Mouse (Mus musculus) heart, adult 11 months (tissue): ENCODE measurements around the gene Acvrl1.
A peak's percentile ranks its signal among the peaks of the same experiment; 100 is the strongest.

Source experiments
- DNase-seq: peaks from one replicate; pipeline ENCODE4 v3.0.0; 2022

Gene Acvrl1

DNA sequence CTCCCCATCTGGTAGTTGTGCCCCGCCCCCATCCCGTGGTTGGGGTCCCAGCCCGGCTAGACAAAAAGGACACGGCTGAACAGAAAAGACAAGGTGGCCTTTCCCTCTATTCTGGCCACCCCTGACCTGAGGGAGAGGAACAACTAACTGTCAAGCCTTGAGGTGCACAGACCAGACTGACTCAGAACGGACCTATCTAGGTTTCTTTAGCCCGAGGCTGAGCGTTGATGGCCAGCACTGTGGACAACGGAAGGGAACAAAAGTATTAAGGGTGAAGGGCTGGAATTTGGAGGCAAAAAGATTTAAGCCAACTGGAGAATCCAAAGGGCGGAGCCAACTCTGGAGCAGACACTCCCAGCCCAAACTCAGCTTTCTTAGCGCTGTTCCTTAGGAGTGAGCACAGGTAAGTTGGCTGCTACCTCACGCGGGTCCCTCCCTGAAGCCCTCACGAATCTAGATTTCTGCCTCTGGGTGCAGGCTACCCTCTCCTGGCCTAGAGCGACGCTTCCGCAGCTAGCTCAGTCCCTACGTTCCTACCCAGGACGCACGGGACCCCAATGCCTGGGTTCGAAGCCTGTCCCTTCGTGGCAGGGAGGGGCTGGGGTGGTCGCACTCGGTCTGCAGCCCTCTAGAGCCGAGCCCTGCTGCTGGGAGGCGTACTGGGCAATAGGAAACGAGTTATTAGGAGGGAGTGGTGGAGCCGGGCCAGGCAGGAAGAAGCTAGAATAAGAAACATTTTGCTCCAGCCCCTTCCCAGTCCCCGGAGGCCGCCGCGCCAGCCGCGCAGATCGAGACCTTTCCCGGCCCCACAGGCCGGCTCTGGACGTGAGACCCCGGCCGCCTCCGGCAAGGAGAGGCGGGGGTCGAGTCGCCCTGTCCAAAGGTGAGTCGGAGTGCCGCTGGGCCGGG is at the start of gene Acvrl1:
Acvrl1 (plus strand) TSS at position 342 of the 909 bp plus-strand sequence.
- DNase-seq, result peak; percentile 98

DNA sequence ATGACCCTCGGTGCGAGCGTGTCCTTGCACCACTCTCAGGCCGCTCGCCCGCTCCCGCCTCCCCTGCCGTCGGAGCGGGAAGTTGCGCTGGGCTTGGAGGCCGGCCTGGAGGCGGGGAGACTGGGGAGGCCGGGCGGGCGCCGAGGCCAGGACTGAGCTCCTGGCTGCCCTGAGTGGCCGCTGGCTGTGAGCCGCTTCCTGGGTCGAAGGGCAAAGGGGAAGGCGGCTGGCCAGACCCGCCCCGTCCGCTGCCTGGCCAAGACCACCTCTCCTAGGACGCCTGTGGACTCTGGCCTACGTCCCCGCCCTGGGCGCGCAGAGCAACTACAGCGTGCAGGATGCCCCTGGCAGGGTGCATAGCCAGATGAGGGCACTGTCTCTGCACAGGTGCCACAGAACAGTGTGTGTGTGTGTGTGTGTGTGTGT is 49.6 kb upstream of the Acvrl1 start:
- peak; percentile 99 for DNase-seq

- peak; percentile 93 for DNase-seq
Observed at GRCm38 (mm10) chr15:101080031-101080520, 48.2 kb upstream of the Acvrl1 start.

DNA sequence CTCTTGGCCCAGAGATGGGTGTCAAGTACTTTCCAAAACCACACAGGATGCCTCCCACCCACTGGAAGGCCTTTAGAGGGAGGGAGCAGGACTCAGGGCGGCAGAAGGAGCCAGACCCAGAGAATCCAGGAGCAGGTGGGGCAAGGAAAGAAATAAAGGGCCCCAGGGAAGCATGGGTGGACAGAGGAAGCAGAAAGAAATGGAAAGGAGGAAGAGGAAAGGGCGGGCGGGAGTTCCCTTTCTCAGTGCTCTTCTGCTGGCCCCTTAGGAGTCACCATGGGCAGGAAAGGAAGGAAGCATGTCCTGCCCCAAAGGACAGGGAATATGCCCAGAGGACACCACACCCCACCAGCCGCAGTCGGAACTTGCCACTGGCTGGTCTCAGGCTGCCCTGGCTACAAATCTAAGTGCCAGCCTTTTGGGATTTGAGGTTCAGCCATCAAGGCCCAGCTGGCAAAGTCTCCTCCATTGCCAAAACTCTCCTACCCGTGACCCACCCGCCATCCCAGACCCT is 47.2 kb upstream of the Acvrl1 start:
- peak; percentile 97 for DNase-seq

GRCm38 (mm10) chr15:101082236-101082635 is 46.1 kb upstream of the Acvrl1 start:
- DNase-seq, result peak; percentile 96

DNA sequence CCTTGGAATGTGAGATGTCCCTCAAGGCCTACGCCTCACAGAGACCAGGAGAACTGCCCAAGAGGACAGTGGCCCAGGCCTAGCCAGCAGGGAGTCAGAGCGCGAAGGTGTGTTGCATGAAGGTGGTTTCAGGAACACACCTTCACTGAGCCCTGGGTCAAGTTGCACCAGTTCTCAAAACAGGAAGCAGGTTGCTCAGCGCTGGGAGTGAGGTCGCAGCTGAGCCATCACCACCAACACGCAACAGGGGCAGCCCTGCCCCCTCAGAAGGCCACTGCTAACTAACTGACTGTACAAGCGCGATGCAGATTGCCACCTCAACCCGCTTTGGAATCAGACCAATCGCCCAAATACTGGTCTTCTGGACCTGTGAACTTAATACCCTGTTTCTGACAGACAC is 43.8 kb upstream of the Acvrl1 start:
- DNase-seq, result no peak

DNA sequence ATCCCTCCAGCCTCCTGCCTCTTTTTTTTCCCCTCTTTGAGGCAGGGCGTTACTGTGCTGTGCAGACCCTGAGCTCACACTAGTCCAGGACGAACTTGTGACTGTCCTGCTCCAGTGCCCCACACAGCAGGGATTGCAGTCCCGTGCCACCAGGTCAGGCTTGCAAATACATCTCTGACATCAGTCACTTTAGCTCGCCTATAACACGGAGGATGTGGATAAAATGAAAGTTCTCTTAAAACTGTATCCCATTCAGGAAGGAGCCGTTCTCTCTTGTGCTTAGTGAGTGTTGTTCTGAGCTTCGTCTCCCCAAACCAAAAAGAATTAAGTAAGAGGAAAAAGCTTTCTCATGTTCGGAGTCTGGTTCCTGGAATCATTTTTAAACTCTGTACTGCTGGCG is 41.9 kb upstream of the Acvrl1 start:
- no peak for DNase-seq

DNA sequence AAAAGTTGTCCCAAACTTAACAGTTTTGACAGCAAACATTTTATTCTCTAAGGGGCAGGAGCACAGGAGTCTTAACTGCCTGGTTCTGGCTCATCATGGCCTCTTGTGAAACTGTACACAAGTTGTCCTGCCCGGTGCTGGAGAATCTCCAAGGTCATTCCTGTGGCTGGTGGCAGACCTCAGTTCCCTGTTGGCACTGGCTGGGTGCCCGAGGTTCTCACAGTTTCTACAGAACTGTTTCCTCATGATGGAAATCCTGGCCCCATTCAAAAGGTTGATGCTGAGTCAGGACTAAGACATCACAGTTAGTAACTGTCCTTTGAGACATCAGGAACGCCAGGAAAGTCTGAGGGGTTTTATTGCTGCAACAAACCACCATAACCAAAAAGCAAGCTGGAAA is 41.4 kb upstream of the Acvrl1 start:
- DNase-seq, result no peak

- DNase-seq, result no peak
Observed at GRCm38 (mm10) chr15:101088291-101088690, 40.0 kb upstream of the Acvrl1 start.

DNA sequence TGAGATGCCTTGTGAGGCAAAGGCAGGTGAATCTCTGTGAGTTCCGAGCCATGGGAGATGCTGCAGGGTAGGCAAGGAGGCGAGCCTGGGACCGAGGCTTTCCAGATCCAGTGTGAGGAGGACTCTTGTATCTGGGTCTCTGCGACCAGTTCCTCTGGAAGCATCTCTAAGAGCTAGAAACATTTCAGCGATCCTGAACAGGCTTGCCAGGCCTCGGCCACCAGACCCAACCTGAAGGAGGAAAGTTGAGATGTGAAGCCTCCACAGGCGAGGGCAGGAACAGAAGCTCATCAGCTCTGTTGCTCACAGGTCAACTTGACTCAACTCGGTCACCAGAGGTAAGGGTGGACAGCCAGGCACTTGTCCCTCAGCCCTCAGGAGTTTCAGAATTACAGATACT is 36.8 kb upstream of the Acvrl1 start:
- DNase-seq, result peak; percentile 81

- DNase-seq, result no peak
Observed at GRCm38 (mm10) chr15:101092121-101092828, 36.0 kb upstream of the Acvrl1 start.

DNA sequence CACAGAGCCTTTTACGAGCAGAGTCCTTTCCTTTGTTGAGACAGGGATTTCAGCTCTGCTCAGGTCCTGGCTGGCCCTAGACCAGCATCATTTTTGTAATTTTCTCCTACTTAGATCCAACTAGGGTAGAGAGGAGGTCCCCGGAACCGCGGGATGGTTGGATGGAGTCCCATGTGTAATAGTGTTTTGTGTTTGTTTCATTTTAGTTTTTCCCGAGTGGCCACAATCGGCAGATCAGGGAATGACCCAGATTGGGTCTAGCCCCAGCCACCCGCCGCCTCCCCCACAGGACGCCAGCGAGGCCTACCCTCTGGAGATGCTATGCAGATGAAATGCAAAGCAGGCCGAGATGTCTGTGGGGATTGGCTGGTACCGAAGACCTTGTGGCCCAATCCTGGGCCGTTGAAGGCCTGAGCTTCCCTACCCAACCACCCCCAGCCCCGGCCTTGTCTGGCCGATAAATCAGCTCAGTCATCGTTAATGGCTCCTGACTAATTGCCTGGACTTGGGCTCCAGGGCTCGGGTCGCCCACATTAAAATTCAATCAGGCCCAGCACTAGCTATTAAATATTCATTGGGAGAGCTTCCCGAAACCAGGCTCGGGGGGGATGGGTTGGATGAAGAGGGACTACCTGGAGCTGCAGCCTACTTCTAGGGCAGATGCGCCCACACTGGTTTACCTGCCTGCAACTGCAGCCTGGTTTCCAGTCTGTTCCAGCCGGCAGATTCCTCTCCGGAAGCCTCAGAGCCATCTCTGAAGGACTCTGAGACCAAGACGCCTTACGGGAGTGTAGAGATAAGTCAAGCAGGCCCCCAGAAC is 35.3 kb upstream of the Acvrl1 start:
- DNase-seq, result peak; percentile 96

DNA sequence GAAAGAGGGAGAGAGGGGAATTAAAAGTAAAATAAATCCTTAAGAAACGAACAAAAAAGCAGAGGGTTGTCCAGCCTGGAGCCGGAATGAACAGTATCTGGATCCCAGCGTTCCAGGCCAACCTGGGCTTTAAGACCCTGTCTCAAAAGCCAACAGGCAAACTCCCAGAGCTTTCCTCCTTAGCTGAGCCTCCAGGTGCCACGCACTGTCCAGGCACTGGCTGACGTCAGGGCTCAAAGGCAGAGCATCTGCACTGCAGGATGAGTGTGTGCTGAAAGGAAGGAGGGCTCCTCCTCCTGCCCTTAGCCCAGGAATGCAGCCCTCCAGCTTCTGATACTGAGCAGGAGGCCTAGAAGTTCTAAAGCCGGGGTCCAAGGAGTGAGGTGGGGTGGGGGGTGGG is 34.3 kb upstream of the Acvrl1 start:
- DNase-seq, result no peak

- DNase-seq, result no peak
Observed at GRCm38 (mm10) chr15:101094979-101095378, 33.3 kb upstream of the Acvrl1 start.

DNA sequence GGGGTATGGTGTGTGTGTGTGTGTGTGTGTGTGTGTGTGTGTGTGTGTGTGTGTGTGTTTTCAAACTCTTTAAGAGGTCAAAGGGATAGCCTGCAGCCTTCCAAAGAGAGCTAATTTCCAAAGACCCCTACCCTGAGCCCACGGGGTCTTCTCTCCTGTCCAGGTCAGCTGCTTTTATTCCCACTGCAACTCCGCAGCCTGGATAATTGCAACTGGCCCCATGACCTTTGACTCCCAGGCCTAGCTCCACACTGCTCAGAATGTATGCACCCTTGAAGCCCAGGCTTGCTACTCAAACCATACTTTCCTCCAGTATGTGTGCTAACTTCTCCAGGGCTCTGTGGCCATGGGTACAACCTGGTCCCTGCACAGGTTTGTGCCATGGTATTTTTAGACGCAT is 32.9 kb upstream of the Acvrl1 start:
- DNase-seq, result peak; percentile 87

DNA sequence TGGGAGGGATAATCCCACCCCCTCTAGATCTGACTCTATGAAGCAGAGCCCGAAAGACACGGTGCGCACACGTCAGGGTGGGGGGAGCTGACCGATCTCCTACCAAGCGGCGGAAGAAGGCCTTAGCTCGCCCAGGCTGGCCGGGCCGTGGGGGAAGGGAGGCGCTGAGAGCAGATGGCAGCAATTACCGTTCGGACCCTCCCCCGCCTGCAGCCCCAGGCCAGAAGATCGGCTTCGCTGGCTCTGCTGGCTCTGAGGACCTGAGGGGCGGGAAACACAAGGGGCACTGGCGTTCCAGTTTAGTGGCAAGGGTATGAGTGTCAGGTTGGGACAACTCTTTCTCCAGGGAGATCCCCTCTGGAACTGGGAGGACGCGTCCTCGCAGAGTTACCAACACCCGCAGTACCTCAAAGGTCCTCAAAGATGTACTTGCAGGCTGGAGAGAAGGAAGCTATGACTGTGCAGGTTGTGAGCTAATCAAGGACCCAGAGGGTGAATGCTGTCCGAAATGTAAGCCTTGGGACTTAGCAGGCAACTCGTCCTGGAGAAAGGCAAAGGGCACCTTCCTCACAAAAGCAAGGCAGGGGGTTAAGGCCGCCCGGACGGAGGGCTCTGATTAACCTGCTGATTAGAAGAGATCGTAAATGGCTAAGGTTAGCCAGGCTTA is 30.2 kb upstream of the Acvrl1 start:
- DNase-seq, result peak; percentile 93

- no peak for DNase-seq
Observed at GRCm38 (mm10) chr15:101100996-101101395, 27.3 kb upstream of the Acvrl1 start.

DNA sequence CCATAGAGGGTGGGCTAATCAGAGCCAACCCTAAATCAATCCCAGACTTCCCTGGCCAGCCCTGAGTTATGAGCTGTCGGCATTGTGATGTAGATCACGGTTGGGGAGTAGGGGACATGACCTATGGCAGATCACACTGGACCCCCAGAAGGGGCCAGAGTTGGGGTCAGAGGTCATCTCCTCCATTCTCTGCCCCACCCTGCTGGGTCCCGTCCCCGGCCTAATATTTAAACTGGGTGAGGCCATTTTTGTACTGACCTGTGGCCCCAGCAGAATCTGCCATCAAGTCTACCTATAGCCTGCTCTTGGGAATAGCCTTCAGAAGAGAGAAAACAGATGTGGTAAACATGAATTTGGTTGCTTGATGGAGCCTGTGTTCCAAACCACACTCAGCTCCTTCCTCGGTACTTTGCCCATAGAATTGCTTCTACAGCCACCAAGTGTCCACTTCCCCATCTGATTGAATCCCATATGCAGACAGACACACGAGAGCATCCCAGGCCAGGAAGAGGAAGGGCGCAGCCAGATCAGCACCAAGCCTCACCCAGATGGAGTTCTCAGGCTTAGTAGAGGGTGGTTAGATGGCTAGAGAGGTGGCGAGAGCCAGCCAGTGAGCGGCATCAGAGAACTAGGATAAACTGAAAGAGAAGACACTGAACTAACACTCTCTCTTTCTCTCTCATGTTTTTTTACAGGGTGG is 24.6 kb upstream of the Acvrl1 start:
- DNase-seq, result peak; percentile 87

DNA sequence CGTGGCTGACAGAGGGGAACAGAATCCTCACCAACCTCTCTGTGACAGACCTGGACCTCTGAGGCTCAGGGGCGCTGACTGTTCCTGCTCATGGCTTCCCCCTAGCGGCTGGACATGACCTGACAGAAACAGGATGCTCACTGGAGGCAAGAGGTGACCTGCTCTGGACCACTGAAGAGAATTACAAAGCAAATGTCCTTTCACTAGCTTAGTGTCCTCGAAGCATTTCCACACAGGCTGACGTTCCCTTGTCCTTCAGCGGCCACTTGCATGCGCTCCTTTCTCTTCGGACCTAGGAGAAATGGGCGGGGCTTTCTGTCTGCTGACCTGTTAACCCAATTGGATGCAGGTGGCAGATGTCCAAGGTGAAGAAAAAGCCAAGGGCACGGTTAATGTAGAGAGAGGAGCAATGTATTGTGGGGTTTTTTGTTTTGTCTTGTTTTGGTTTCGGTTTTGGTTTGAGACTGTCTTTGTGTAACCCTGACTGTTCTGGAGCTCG is 22.8 kb upstream of the Acvrl1 start:
- peak; percentile 98 for DNase-seq

DNA sequence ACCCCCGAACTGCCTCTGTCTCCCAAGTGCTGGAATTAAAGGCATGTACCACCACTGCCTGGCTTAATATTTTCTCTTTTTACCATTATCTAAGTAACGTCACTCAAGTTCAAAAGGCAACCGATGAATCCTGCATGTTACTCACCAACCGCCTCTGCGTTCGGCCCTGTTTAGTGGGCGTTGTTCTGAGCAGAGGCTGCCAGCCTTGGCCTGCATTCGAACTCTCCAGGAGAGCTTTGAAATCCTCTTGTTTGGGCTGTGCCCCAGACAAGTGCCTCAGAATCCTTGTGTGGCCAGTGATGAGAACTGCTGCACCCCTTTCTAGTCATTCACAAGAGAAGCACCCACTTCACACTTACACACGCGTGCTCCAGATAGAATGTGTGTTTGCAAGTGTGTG is 22.3 kb upstream of the Acvrl1 start:
- no peak for DNase-seq
